Mouse (Mus musculus) heart, adult 2 months (tissue): ENCODE results near the gene Dio1.

Experiments
- CTCF ChIP-seq: fragments of 200-600 bp; IDR thresholded peaks from 2 replicates; pipeline ENCODE4 v1.8.1; 2022; ENCODE audit warnings: antibody characterized with exemption, mild to moderate bottlenecking, moderate library complexity
- POLR2A ChIP-seq: fragments of 200-500 bp; IDR thresholded peaks from 2 replicates; pipeline ENCODE4 v1.6.1; 2011; ENCODE audit warnings: mild to moderate bottlenecking, low read depth, low read length, control low read depth; ENCODE audit not compliant: insufficient read depth

DNA sequence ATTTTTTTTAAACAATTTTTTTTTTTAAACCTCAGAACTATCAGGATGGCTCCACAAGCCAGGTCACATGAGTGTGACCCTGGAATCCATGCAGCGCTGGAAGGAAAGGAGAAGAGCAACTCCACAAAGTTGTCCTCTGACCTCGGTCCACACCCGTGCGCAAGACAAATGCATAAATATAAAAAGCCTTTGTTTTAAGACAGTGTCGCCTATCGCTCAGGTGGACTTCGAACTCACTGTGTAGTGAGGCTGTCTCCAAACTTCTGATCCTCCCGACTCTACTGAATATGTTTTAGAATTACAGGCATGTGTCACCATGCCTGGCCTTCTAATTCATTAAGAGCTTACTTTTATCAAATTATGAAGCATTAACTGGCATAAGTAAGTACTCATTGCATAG, 21.6 kb upstream of the Dio1 start:
- no peak for TF ChIP-seq POLR2A
- no peak for TF ChIP-seq CTCF
